Mouse (Mus musculus) intestine, postnatal 0 days (tissue): ENCODE measurements around the gene Malsu1. TPM values are rescaled to one million over a fixed set of nuclear protein-coding genes. Genes with fewer than 3 reads are reported as not detected.

Experiments used
- ATAC-seq: fragments of 200-750 bp; cut with Nextera tagmentation; 2 replicates; pipeline ENCODE4 v1.8.0; 2017; ENCODE audit warnings: mild to moderate bottlenecking, moderate TSS enrichment, moderate library complexity
- H3K27ac ChIP-seq: fragments of 300-500 bp; sonication (generic); 2 replicates; pipeline ENCODE4 v1.5.1; 2014; ENCODE audit warnings: mild to moderate bottlenecking, low read depth, low read length, moderate library complexity
- H3K27me3 ChIP-seq: fragments of 300-500 bp; sonication (generic); replicated peaks from 2 replicates; pipeline ENCODE4 v1.6.1; 2014; ENCODE audit warnings: low read length, mixed read lengths; ENCODE audit not compliant: control insufficient read depth, insufficient read depth
- H3K36me3 ChIP-seq: fragments of 300-500 bp; sonication (generic); 2 replicates; pipeline ENCODE4 v1.6.1; 2014; ENCODE audit warnings: mild to moderate bottlenecking, moderate library complexity; ENCODE audit not compliant: control insufficient read depth, insufficient read depth
- H3K4me1 ChIP-seq: fragments of 300-500 bp; sonication (generic); replicated peaks from 2 replicates; pipeline ENCODE4 v1.6.1; 2014; ENCODE audit warnings: antibody characterized with exemption, low read length, mixed read lengths; ENCODE audit not compliant: control insufficient read depth, insufficient read depth
- H3K4me2 ChIP-seq: fragments of 300-500 bp; sonication (generic); replicated peaks from 2 replicates; pipeline ENCODE4 v1.6.1; 2014; ENCODE audit warnings: low read depth, mild to moderate bottlenecking, moderate library complexity
- H3K4me3 ChIP-seq: fragments of 300-500 bp; sonication (generic); 2 replicates; pipeline ENCODE4 v1.5.1; 2014; ENCODE audit warnings: low read depth, low read length
- H3K9ac ChIP-seq: fragments of 300-500 bp; sonication (generic); 2 replicates; pipeline ENCODE4 v1.6.1; 2014; ENCODE audit warnings: mild to moderate bottlenecking, low read depth, low read length
- H3K9me3 ChIP-seq: fragments of 300-500 bp; sonication (generic); 2 replicates; pipeline ENCODE4 v1.6.1; 2016; ENCODE audit warnings: mixed run types; ENCODE audit not compliant: control insufficient read depth
- CTCF ChIP-seq: sonication (generic); IDR thresholded peaks from 2 replicates; pipeline ENCODE4 v1.5.1; 2016; ENCODE audit warnings: low read depth, mild to moderate bottlenecking, control low read depth, antibody characterized with exemption, moderate library complexity
- WGBS: fragments of 180-500 bp; shearing (Covaris S2); extraction: QIAGEN DNeasy Blood & Tissue Kit; methylation state at CpG from one replicate; pipeline ENCODE4 v1.1.7; 2014; 5-methylcytosine and 5-hydroxymethylcytosine counted together
- polyA plus RNA-seq: library from polyadenylated mRNA; unstranded; fragments of >200 nt; fragmentation: Nextera tagmentation; extraction: Ambion mirVana; gene quantifications from 2 replicates; pipeline ENCODE4 v1.2.1, GENCODE M21; 2015

The Malsu1 gene
- polyA plus RNA-seq, 1 experiment from 2014 or later = 86.9 TPM

GRCm38 (mm10) chr6:49032783-49033182 is 40.8 kb upstream of the Malsu1 start:
- no peak overlapping the region for H3K4me3 ChIP-seq
- no peaks in the 10 kb centered on the region for H3K36me3 ChIP-seq
- no peak for ATAC-seq
- no peaks in the 10 kb centered on the region for H3K9me3 ChIP-seq
- H3K27ac ChIP-seq = no peak overlapping the region
- H3K4me1 ChIP-seq = 0 out of 2 replicates have a peak, but pooled peaks cover 3% of the 10 kb centered on the region
- H3K9ac ChIP-seq = no peak overlapping the region
- H3K4me2 ChIP-seq = no peak overlapping the region
- TF ChIP-seq CTCF = no peak
- H3K27me3 ChIP-seq = no peaks in the 10 kb centered on the region
- WGBS = 87% methylated on average over 4 of the region's 4 CpGs

DNA sequence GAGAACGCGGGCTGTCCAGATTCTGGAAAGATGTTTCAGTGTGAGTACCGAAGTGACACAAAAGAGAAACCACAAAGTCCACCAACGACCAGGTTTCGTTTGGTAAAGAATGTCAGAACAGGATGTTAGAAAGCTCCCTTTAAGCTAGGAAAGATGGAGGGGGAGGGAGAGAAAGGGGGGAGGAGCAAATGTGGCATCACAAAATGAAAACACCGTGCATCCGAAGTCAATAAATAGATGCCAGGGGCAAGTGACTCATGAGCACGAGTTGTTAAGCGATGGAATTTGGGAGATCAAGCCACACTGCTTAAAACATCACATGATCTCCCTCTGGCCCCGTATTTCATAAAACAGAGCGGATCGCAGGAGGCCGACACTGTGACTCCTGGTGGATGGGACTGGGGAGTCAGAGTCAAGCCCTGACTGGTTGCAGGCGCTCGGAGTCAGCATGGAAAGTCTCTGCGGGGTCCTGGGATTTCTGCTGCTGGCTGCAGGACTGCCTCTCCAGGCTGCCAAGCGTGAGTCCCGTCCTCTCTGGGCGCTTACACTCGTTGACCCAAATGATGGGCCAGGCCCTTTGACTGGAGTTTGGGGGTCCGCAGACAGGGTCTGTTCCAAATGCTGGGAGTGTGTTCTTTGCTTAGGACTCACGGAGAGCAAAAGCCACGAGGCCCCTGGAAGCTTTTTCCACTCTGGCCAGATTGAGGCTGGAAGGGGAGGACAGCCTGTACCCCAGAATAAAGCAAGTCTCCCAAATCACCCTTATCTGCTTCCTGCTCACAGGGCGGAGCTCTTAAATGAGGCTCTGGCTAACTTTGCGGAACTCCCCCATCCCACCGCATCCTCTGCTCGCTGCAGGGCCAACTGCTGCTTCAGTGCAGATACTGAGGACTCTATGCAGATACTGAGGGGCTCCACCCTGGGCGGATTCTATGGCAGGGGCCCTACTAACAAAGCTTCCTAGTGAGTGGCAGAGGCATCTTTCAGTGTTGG is 37.0 kb upstream of the Malsu1 start, which contains the start of gene Gpnmb:
TSS of gene Gpnmb (plus strand) at position 272 of the 993 bp plus-strand sequence.
- Histone ChIP-seq H3K36me3 (no peaks in the 10 kb centered on the region), H3K4me2 (peak within 1 kb of the TSS; percentile 37; the same call in 1 of the 2 replicates), H3K27me3 (no peaks in the 10 kb centered on the region), H3K4me1 (no peaks in the 10 kb centered on the region), H3K9me3 (no peaks in the 10 kb centered on the region), H3K27ac (no peak within 1 kb of the TSS), H3K4me3 (0 out of 2 replicates have a peak within 1 kb of the TSS, but pooled peaks have one; percentile 3), H3K9ac (no peak within 1 kb of the TSS)
- TF ChIP-seq CTCF = no peak
- 48% methylated on average over 28 of the region's 28 CpGs for WGBS
- ATAC-seq = no peak

DNA sequence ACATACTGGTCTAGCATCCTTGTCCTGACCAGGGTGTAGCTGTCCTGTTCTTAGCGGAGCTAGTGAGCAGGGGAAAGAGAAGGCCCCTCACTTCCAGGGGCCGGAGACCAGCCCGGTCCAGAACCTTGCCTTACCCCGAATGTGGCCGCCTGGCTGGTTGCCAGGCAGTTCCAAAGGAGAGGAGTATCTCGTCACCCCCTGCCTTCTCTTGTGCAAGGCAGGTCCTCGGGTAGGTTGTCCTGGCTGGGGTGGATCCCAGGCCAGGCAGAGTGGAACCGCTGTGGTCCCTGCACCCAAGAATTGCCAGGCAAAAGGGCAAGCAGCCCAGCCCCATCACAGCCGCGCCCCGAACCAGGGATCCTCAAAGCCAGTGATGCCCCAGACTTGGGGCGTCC is 36.3 kb upstream of the Malsu1 start:
- Histone ChIP-seq H3K4me1 (no peaks in the 10 kb centered on the region), H3K36me3 (no peaks in the 10 kb centered on the region), H3K4me2 (no peak overlapping the region), H3K4me3 (no peak overlapping the region), H3K27ac (no peak overlapping the region), H3K9me3 (no peaks in the 10 kb centered on the region), H3K27me3 (no peaks in the 10 kb centered on the region), H3K9ac (no peak overlapping the region)
- 53% methylated on average over 12 of the region's 12 CpGs for WGBS
- no peak for TF ChIP-seq CTCF
- ATAC-seq = no peak

- Histone ChIP-seq H3K27me3 (no peaks in the 10 kb centered on the region), H3K9ac (no peak overlapping the region), H3K4me3 (peak overlapping the region; percentile 34), H3K4me2 (peak overlapping the region; percentile 63), H3K4me1 (no peaks in the 10 kb centered on the region), H3K36me3 (no peaks in the 10 kb centered on the region), H3K9me3 (no peaks in the 10 kb centered on the region), H3K27ac (no peak overlapping the region)
- ATAC-seq = no peak
- TF ChIP-seq CTCF = peak; percentile 78
- 11% methylated on average over 18 of the region's 18 CpGs for WGBS
These were observed 34.0 kb upstream of the Malsu1 start for GRCm38 (mm10) chr6:49039470-49040180.

DNA sequence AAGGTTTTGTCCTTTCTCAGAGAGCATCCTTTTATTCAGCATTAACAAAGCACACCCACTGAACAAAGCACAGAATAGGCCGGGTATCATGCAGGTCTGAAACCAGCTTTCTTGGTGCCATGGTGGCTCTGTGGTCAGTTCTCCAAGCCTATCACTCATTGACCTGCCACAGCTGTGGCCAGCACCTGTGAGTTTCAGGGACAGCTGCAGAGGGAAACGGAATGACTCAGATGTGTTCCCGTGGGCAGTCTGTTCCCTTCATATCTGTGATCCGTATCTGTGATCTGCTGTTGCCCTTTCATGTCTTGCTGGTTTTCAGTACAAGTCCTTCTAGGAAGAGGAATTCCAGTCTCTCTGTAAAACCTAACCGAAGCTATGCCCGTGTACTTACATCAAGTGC is 27.1 kb upstream of the Malsu1 start:
- Histone ChIP-seq H3K4me1 (no peaks in the 10 kb centered on the region), H3K4me2 (no peak overlapping the region), H3K4me3 (no peak overlapping the region), H3K36me3 (no peaks in the 10 kb centered on the region), H3K9me3 (no peaks in the 10 kb centered on the region), H3K9ac (no peak overlapping the region), H3K27ac (no peak overlapping the region), H3K27me3 (no peaks in the 10 kb centered on the region)
- no peak for TF ChIP-seq CTCF
- WGBS = 72% methylated on average over 6 of the region's 6 CpGs
- no peak for ATAC-seq

DNA sequence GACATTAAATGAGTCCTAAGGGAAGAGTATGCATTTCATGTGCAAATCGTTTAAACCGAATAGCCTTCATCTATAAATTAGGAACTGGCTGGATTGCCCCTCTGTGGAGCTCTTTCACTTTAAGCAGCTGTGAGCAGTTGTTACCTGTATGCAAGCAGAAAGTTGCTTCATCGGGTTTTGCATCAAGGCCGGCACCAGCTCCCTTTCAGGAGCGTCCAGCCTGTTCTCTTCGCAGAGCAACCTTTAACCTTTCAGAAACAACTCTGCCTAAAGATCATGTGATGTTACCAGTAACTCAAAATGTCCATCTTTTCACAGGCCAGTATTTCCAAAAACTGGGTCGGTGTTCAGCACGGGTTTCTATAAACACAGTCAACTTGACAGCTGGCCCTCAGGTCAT is 26.6 kb upstream of the Malsu1 start:
- Histone ChIP-seq H3K27ac (no peak overlapping the region), H3K4me1 (no peaks in the 10 kb centered on the region), H3K4me3 (no peak overlapping the region), H3K36me3 (no peaks in the 10 kb centered on the region), H3K27me3 (no peaks in the 10 kb centered on the region), H3K4me2 (no peak overlapping the region), H3K9ac (no peak overlapping the region), H3K9me3 (no peaks in the 10 kb centered on the region)
- TF ChIP-seq CTCF = no peak
- no peak for ATAC-seq
- 64% methylated on average over 8 of the region's 8 CpGs for WGBS
